Mouse (Mus musculus) ZHBTc4 (cell line): ENCODE data around the gene Fam240a.
A peak's percentile ranks its signal among the peaks of the same experiment; 100 is the strongest.

Experiments
- DNase-seq: peaks from one replicate; pipeline ENCODE4 v3.0.0-alpha.2; 2011; ENCODE audit warnings: low read depth, low spot score

The Fam240a gene

DNA sequence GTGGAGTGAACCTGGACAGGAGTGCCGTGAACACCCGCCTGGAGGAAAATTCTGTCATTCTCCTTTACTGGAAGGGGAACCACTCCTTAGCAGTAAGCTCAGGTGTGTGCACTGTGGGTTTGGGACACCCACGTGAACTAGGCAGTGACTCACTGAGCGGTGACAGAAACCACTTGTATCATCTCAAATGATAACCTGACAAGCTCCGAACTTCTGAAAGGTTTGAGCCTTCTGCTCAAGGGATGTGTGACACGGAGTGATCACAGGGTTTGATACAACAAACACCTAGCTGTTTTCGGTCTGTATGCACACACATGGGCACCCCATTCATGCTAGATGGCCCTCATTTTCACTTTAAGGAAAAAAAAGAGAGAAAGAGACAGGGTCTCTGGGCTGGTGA lies at the start of gene Fam240a:
Fam240a (minus strand) TSS at position 76 of the 400 bp plus-strand sequence.
- DNase-seq = no peak

DNA sequence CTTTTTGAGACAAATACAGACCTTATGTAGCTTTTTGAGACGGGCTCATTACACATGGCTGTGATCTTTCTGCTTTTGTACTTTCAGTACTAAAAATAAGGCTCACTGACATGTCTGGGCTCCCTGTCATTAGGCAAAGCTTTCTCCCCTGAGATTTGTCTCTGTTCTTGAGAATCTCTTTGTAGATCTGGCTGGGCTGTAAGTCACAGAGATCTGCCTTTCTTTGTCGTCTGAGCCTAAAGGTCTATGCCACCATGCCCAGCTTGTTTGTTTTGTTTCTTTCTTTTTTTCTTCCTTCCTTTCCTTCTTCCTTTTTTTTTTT lies 49.2 kb upstream of the Fam240a start:
- no peak for DNase-seq

DNA sequence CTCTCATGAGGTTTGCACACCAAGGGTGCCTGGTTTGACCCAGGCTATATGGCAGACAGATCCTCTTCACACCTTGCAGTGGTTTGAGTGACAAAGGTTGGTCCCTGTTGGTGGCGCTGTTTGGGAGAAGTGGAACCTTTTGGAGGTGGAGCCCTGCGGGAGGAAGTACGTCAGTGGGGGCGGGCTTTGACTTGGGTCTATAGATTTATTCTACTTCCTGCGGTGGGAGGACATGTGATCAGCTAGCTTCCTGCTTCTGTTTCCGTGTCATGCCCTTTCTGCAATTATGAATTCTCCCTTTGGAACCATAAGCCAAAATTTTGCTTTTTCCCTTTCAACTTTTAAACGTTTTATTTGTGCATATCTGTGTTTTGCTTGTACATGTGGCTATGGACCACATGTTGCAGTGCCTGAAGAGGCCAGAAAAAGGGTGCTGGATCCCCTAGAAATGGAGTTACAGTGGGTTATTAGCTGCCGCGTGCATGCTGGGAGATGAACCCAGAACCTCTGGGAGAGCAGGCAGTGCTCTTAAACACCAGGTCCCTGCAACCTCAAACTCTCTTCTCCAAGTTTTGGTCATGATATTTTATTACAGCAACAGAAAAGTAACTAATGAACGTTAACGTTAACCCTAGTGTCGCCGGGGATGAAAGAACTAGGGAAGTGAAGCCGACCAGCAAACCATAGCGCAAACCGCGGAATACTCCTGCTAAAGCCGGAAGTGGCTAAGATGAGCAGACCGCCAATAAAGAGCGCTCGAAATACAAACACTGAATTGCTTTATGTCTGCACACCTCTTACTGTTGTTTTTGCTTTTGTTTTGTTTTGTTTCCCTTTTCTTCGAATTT lies 48.6 kb upstream of the Fam240a start:
- peak; percentile 94 for DNase-seq

DNA sequence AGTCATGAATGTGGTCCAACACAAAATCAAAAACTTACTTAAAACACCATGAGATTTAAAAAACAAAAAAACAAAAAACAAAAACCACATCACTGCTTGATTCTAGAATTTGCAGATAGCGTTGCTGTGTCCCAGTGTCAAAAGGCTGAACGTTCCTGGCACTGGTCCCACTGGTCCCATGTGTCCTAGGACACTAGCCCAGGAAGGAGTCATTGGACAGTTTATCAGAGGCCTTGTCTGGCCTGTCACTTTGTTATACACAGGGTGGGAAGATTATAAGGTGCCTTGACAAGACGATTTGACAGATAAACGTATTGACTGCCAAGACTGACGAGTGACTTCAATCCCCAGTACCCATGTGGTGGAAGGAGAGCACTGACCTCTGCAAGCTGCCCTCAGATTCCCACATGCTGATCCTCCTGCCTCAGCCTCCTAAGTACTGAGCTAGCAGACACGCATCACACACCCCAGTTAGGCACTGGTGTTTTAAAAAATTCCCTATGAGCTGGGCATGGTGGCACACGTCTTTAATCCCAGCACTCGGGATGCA lies 47.0 kb upstream of the Fam240a start:
- no peak for DNase-seq

DNA sequence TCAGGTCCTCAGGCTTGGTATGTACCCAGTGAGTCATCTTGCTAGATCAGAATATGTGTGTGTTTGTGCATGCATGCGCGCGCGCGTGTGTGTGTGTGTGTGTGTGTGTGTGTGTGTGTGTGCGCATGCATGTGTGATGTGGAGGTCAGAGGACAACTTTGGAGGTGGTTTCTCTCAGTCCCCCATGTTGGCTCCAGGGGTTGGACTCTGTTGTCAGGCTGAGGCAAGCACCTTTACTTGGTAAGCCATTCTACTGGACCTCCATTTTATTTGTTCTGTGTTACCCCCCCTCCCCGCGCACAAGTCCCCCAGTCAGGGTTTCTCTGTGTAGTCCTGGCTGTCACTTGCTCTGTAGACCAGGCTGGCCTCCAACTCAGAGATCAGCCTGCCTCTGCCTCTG lies 44.7 kb upstream of the Fam240a start:
- DNase-seq = no peak

DNA sequence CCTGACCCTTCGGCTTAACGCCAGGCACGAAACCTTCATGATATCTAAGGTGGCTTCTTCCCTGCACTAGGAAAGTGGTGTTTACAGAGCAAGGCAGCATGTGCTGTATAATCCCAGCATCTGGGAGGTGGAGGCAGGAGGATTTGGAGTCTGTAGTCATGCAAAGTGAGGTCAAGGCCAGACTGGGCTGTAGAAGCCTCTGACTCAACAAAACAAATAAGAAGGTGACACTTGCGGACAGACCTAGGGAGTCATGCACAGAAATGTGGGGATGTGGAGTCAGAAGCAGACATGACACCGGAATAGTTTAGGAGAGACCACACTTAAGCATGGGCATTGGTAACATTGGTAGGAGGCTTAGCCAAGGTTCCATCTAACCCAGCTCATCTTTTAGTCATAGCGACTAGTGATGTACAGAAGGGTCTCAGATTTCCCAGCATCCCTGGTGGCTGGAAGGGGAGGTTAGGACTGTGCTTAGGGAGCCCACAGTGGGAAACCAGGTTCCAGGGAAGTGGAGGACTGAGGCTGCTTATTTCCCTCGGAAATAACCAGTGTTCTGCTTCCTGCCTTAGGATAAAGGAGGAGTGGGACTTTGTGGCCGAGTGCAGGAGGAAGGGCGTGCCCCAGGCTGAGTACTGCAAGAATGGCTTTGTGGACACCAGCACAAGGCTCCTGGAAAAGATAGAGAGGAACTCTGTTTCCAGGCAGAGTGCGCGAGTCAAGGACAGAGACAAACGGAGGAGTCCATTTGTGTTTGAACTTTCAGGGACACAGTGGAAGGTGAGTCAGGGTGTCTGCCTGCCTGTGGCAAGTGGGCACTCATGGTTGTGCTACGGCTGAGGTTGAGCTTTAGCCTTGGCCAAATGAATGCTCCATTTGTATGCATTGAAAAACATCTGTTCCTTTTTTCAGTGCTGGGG lies 43.8 kb upstream of the Fam240a start:
- DNase-seq = peak; percentile 71

DNA sequence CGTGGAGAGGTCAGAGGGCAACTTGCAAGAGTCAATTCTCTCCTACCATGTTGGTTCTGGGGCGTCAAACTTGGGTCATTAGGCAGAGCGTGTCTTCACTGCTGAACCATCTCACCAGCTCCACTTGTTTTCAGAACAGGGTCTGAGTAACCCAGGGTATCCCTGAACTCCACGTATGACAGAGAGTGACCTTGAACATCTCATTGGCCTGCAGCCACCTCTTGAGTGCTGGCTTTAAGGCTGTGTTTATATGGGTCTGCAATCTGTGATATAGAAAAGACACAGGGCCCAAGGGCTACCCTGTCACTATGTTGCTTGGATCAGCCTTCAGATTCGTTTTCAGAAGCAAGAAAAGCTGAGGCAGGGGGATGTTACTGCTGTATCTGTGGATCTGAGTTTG lies 43.0 kb upstream of the Fam240a start:
- no peak for DNase-seq

DNA sequence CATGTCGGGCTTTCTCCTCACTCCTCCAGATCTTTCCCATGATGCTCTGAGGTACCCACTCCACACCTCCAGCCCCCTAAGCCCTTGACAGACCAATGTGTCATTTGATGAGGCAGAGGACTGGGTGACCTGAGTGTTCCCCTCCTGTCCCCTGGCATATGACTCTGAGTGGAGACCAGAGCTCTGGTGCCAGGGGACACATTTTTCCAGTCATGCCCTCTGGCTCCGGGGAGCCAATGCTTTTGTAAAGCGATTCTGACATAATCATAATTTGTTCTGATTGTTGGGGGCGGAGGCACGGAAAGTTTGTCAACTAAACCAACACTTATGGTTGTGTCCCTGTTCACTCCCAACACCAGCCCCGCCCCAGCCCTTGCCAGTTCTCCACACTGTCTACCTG lies 39.3 kb upstream of the Fam240a start:
- no peak for DNase-seq

DNA sequence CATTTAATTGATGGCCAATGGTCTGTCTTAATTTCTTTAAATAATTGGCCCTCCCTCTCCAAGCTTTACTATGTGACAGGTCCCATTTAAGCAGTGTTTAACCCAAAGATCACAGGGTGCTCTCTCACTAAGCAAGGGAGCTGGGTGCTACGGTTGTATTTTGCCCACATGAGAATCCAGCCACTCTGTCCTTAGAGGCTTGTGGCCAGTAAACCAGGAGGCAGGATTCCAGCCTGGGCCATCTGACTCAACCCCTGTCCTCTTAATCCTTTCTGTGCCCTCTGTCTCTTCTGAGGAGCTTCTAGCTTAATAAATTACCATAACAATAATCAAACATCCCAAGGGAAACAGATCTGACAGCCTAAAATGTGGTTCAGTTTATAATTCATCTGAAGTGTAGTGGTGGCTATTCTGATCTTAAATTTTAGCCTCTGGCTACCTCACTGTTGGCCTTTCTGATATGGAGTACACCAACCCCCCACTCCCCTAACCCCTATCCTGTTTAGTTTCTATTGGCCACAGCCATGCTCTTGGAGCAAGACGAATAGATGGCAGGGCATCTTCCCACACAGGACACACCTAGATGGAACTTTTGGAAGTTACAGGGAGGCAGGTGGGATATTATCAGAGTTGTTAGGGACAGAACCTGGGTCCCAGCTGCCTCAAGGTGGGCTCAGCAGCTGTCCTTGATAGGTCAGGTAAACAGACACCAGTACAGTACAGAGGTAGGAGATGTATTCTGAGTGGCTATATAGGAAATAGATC lies 38.2 kb upstream of the Fam240a start:
- no peak for DNase-seq

DNA sequence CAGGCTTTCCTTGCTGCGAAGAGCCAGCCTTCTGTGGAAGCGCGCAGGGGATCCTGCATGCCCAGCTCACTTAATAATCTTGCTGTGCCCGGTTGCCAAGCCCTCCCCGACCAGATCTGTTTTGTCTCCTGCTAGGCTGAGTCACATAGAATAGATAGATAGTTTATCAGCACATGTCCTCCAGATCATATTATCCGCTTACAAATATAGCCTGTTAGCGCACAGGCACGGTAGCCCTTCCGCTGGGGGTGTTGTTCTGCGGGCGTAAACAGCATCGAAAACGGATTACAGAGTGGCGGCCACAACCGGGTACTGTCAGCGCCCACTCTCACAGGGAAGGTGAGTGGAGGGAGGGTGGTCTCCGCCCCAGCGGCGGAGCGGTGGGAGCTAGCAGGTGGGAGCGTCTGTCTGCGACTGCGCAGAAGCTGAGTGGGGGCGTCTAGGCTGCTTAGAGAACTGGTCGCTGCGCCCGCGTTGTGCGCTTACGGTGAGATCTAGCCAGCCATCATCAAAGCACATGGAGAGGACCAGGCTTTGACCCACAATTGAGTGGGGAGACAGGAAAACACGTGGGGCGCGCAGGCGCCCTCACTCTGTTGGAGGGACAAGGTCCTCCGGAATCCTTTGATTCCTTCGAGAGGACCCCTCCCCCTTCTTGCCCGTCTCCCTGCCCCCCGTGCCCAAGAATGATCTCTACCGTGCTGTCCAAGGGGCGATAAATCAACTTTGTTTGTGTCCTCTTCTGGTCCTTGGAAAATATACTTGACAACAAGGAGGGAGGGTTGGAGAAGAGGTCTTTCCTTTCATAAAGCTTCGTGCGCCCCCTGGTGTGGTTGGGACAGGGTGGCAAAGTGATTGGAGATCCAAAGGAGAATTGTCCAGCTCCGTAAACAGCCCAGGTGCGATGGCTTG lies 37.1 kb upstream of the Fam240a start:
- peak; percentile 79 for DNase-seq

DNA sequence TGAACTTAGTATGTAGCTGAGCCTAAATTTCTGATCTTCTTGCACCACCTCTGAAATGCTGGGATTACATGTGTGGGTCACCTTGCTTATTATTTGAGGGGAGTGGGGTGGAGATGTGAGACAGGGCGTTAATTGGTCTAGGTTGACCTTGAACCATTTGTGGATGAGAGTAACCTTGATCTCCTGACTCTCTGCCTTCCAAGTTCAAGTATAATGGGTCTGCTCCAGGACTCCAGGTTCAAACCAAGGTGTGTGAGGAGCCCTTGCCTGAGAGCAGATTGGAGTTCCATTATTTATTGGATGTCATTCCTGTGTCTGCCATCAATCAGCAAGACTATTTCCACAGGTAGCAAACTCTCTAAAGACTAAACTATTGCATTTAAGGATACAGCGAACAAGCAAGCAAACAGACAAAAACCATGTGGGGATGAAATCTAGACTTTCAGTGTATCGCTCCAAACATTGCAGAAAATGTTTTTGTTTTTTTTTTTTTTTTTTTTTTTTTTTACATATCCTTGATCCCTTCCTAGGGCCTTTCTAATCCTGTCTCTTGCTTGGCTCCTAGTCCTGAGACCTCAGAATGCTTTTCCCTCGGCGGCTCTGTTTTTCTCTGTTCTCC lies 36.4 kb upstream of the Fam240a start:
- DNase-seq = peak; percentile 50

DNA sequence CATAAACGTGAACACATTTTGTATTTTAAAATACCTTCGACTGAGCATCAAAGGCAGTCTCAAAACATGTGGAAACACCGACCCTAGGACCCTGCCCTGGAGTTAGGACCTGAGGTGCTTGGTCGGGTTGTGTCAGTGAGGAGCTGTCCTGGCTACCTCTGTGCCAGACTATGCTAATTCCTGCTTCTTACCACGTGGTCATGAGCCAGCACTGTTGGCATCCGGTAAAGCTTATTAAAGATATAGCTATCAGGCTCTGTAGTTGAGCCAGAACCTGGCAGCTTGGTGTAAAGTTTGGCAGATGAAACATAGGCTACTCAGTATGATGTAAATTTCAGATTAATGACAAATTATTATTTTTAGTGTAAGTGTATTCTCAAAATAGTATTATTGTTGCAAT lies 35.7 kb upstream of the Fam240a start:
- DNase-seq = no peak

DNA sequence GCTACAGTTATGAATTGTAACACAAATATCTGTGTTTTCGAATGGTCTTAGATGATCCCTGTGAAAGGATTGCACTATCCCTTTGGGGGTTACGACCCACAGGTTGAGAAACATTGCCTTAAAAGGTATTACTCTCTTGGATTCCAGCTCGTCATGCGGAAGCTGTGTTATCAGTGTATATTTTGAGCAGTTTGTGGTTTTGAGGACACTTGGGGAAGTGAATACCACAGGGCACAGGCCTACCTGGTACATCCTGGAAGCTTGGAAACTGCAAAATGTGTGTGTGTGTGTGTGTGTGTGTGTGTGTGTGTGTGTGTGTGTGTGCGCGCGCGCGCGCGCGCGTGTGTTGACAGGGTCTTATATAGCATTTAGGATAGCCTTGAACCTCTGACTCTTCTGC lies 35.2 kb upstream of the Fam240a start:
- no peak for DNase-seq

DNA sequence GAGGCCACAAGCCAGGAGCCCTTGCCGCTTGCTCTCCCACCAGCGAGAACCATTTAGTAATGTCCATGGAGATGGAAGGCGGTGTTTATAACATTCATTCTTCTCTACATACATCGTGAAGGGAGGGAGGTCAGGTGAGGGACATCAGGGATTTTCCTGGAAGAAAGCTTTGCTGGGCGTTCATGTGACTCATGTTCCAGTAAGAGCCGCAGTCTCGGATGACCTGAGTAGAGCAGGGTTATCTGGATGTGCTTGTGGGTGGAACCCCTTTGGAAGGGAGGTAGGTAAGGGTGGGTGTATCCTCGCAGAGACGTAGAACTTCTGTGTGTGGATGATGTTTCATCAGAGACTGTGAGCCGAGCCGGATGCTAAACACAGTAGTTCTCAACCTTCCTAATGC lies 34.7 kb upstream of the Fam240a start, which contains the start of gene Lrrc2:
Lrrc2 (plus strand) TSS at position 149 of the 400 bp plus-strand sequence.
- peak; percentile 82 for DNase-seq

DNA sequence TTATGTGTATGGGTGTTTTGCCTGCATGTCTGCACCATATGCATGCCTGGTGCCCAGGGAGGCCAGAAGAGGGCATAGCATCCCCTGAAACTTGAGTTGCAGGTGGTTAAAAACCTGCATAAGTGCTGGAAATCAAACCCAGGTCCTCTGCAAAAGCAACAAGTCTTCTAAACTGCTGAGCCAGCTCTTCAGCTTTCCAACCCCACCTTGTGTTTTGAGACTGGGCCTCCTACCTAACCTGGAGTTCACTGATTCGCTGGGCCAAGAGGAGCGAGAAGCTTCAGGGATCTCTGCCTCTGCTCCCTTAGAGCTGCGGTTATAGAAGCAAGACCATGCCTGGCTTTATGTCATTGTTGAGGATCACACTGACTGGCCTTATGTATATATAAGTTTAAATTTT lies 33.4 kb upstream of the Fam240a start:
- no peak for DNase-seq

DNA sequence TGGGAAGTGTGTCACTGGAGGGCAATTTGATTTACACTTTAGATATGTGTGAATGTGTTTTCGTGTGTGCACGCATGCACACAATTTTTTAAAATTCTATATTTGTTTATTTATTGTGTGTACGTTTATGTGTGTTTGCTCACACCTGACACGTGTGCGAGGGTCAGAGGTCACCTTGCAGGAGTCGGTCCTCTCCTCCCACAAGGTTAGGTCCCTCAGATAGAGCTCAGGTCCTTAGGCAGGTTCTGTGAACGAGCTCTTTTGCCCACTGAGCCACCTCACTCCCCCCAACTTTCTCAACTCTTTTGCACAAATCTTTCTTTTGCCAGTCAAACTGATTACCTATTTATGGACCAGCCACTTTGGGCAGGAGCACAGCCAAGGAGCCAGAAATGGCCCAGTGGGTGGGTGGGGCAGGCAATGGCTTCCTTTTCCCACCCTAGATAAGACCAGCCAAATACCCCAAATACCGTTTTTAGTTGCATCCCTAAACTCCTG lies 32.2 kb upstream of the Fam240a start:
- no peak for DNase-seq

DNA sequence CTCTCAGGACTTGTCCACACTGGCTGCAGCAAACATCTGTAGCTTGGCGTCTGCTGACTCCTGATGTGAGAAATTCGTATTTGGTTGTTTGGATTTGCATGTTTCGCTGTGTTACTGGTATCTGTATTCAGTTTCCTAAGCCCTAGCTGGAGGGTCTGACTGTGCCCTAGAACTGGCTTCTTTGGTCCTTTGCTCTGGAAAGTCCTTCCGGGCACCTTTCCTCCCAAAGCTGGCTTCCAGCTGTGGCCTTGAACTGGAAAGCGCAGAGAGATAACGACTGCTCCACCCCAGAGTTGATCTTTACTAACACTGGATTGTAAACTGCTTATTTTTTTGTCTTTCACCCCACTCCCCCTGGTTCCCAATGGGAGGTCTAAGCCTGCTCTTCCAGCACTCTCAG lies 31.2 kb upstream of the Fam240a start:
- DNase-seq = peak; percentile 92

DNA sequence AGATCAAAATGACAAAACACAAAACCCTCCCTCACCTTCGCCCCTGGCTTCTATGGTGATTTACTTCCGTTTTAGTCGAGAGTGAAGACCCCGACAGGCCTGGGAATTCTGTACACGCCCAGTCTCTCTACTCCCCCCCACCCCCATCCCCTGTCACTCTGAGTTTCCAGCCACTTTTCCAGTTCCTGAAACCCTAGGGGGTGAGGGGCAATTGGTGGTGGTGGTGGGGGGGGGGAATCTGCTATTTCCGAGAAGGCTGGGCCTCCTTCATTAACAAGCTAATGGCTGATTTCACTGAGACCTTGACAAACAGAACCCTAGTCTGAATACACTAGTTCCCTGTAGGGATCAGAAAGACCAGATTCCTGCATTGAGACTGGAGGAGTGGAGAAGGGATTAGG lies 30.6 kb upstream of the Fam240a start:
- peak; percentile 98 for DNase-seq

DNA sequence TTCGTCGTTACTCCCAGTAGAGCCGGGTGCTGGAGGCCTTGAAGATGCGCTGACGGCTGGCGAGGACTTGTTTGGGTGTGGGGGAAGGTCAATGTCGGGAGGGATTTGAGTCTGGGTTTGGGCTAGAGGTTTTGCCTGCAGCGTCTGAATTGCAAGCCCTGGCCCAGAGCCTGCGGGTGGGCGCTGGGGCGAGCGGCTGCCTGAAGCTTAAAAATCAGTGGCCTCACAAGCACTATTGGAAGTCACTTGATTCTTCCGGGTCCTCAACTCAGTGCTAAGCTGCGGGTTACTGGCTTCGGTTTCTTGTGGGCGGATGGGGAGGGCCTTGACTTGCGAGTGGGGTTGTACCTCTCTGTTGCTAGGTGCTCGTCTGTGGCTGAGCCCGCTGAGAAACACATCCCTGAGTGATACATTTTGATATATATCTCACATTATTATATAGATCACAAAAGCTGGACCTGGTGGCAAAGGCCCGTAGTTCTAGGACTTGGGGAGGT lies 29.9 kb upstream of the Fam240a start:
- peak; percentile 93 for DNase-seq

DNA sequence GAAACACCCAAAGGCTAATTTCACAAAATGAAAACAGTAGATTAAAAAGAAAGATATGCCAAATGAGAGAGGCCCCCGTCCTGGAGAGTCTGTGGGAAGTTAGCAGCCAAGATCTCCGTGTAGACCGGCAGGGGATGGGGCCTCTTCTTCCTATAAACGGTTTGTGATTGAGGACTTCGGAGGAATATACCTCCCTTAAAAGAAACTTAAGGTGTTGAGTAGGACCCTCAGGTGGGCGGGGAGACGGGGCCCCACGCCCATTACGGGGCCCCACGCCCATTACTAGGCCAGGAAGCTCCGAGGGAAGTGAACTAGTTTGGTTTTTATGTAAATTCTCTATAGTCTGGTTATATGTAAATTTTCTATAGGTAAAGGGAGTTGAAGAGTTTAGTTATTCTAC lies 29.3 kb upstream of the Fam240a start, which contains the start of gene Tdgf1:
Tdgf1 (minus strand) TSS at position 233 of the 400 bp plus-strand sequence.
- peak; percentile 90 for DNase-seq
